In the genomic region with DNA sequence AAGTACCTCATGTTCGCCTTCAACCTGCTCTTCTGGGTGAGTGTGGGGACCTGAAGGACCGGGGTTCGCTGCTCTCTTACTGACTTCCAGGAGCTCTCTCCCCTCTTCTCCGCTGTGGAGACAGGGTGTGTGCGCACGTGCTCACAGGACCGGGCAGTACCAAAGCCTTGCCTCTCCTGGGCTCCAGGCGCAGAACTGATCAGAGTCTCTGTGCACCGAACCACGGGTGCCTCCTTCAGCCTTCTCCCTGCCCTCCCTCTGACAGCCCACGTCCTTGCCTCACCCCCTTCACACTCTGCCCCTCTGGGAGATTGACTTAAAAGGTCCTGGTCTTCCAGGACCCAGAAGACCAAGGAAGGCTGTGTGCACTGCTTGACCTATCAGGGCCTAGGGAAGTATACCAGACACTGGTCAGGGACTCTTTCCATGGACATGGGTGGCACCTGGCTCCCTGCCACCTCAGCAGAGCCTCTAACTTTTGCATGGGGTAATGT, we compare ENCODE assay signal across 8 mouse cellular contexts. TPM values are rescaled to one million over a fixed set of nuclear protein-coding genes. Genes with fewer than 3 reads are reported as not detected.
DNase-seq lines count a peak whose midpoint lies in the region; ATAC-seq and TF ChIP-seq lines count a peak whose summit lies in the region.

No protein-coding gene starts in this region.

- DNase-seq in layer of hippocampus, adult 2 months (ENCODE audit: low spot score in 2 of 2), result no peak
- no peak for DNase-seq in layer of hippocampus, postnatal 10 days (ENCODE audit: low spot score in 2 of 2)
- DNase-seq in embryonic facial prominence, embryonic 14.5 days (ENCODE audit: low spot score), result no peak
- DNase-seq in intestine, embryonic 14.5 days (ENCODE audit: low spot score), result no peak
- DNase-seq in T-cell, adult 2 months (ENCODE audit: low spot score), result no peak
- no peak for DNase-seq in adipocyte (ENCODE audit: low spot score)

- ATAC-seq in embryonic facial prominence, embryonic 14.5 days (ENCODE audit: low read depth), result no peak
- no peak for ATAC-seq in intestine, embryonic 14.5 days (replicated peaks; ENCODE audit: low FRiP score, low TSS enrichment, low read depth)
- ATAC-seq in neural tube, embryonic 12.5 days (ENCODE audit: low FRiP score, low read depth), result no peak
- no peak for ATAC-seq in megakaryocyte-erythroid progenitor cell, adult 5-6 weeks (replicated peaks; ENCODE audit: low FRiP score, low TSS enrichment, poor library complexity, severe bottlenecking)

- H3K27ac ChIP-seq in layer of hippocampus, adult 2 months, result peak overlapping the region; percentile 64; the same call in 1 of the 2 replicates
- no peak overlapping the region for H3K27ac ChIP-seq in embryonic facial prominence, embryonic 14.5 days (replicated peaks; ENCODE audit: low read depth, low read length)
- no peak overlapping the region for H3K27ac ChIP-seq in intestine, embryonic 14.5 days (ENCODE audit: low read depth)
- no peak overlapping the region for H3K27ac ChIP-seq in neural tube, embryonic 12.5 days

- no peak for TF ChIP-seq CTCF in layer of hippocampus, adult 2 months (conservative IDR thresholded peaks at IDR 0.05)

- H3K36me3 ChIP-seq in embryonic facial prominence, embryonic 14.5 days (ENCODE audit: control insufficient read depth, insufficient read depth, low read length), result no peaks in the 10 kb centered on the region
- H3K36me3 ChIP-seq in intestine, embryonic 14.5 days (ENCODE audit: control insufficient read depth, insufficient read depth, low read length), result peaks cover 12% of the 10 kb centered on the region; the same call in 1 of the 2 replicates
- no peaks in the 10 kb centered on the region for H3K36me3 ChIP-seq in neural tube, embryonic 12.5 days

- H3K4me1 ChIP-seq in embryonic facial prominence, embryonic 14.5 days (ENCODE audit: control insufficient read depth, insufficient read depth, low read length), result peaks cover 16% of the 10 kb centered on the region
- H3K4me1 ChIP-seq in intestine, embryonic 14.5 days (replicated peaks; ENCODE audit: control insufficient read depth, insufficient read depth, low read length), result peaks cover 32% of the 10 kb centered on the region
- H3K4me1 ChIP-seq in neural tube, embryonic 12.5 days, result peaks cover 31% of the 10 kb centered on the region

- H3K4me3 ChIP-seq in layer of hippocampus, adult 2 months, result peak overlapping the region; percentile 58
- peak overlapping the region; percentile 54 for H3K4me3 ChIP-seq in embryonic facial prominence, embryonic 14.5 days (ENCODE audit: low read depth, low read length)
- H3K4me3 ChIP-seq in intestine, embryonic 14.5 days (ENCODE audit: low read depth, low read length), result peak overlapping the region; percentile 57
- H3K4me3 ChIP-seq in neural tube, embryonic 12.5 days, result peak overlapping the region; percentile 57

- peak overlapping the region; percentile 97 for H3K4me2 ChIP-seq in embryonic facial prominence, embryonic 14.5 days (ENCODE audit: low read depth, low read length)
- H3K4me2 ChIP-seq in intestine, embryonic 14.5 days (ENCODE audit: low read length), result peak overlapping the region; percentile 94
- peak overlapping the region; percentile 95 for H3K4me2 ChIP-seq in neural tube, embryonic 12.5 days (replicated peaks)

- H3K9ac ChIP-seq in embryonic facial prominence, embryonic 14.5 days (ENCODE audit: low read depth, low read length), result peak overlapping the region; percentile 61
- peak overlapping the region; percentile 42 for H3K9ac ChIP-seq in intestine, embryonic 14.5 days (ENCODE audit: low read length)
- peak overlapping the region; percentile 69 for H3K9ac ChIP-seq in neural tube, embryonic 12.5 days

- H3K9me3 ChIP-seq in embryonic facial prominence, embryonic 14.5 days (ENCODE audit: control insufficient read depth, low read length), result no peaks in the 10 kb centered on the region
- H3K9me3 ChIP-seq in intestine, embryonic 14.5 days (ENCODE audit: control insufficient read depth, low read length), result no peaks in the 10 kb centered on the region
- no peaks in the 10 kb centered on the region for H3K9me3 ChIP-seq in neural tube, embryonic 12.5 days

- 4% methylated on average over 10 of the region's 11 CpGs for WGBS in embryonic facial prominence, embryonic 14.5 days
- WGBS in intestine, embryonic 14.5 days, result 10% methylated on average over 11 of the region's 11 CpGs
- 4% methylated on average over 11 of the region's 11 CpGs for WGBS in neural tube, embryonic 12.5 days

- H3K27me3 ChIP-seq in embryonic facial prominence, embryonic 14.5 days (replicated peaks; ENCODE audit: control insufficient read depth, insufficient read depth, low read length), result peaks cover 19% of the 10 kb centered on the region
- H3K27me3 ChIP-seq in intestine, embryonic 14.5 days (replicated peaks; ENCODE audit: control insufficient read depth, insufficient read depth, low read length), result peaks cover 10% of the 10 kb centered on the region
- peaks cover 19% of the 10 kb centered on the region for H3K27me3 ChIP-seq in neural tube, embryonic 12.5 days (replicated peaks)

RNA-seq across cellular contexts. Expression of gene Tspan4, which starts 7.5 kb away (rescaled TPM):
- total RNA-seq in layer of hippocampus, adult 2 months (2021), result 10 to 100 TPM; 13.6 to 13.7 TPM
- total RNA-seq in layer of hippocampus, postnatal 10 days (2021), result 10 to 100 TPM; 32.9 to 34.1 TPM
- polyA plus RNA-seq in embryonic facial prominence, embryonic 14.5 days (2014; fragmentation: Nextera tagmentation; extraction: Ambion mirVana), result 85.1 and 86.2 TPM in 2 replicates
- 75.1 and 83.9 TPM in 2 replicates for polyA plus RNA-seq in intestine, embryonic 14.5 days (2014; fragmentation: Nextera tagmentation; extraction: Ambion mirVana)
- polyA plus RNA-seq in neural tube, embryonic 12.5 days (2016; fragmentation: Nextera tagmentation; extraction: Ambion mirVana), result 34.2 and 37.1 TPM in 2 replicates
- 31.6 and 38.2 TPM in 2 replicates for total RNA-seq in megakaryocyte-erythroid progenitor cell, adult 5-6 weeks (2014; fragmentation: Nextera tagmentation)
- total RNA-seq in megakaryocyte-erythroid progenitor cell, adult 5-6 weeks (2017), result 26.0 and 33.9 TPM in 2 replicates

RNA-seq across cellular contexts. Expression of gene Polr2l, which starts 7.6 kb away (rescaled TPM):
- 10 to 100 TPM; 38.7 TPM for total RNA-seq in layer of hippocampus, adult 2 months (2021)
- 10 to 100 TPM; 43.0 to 50.5 TPM for total RNA-seq in layer of hippocampus, postnatal 10 days (2021)
- polyA plus RNA-seq in embryonic facial prominence, embryonic 14.5 days (2014; fragmentation: Nextera tagmentation; extraction: Ambion mirVana), result 59.3 and 65.2 TPM in 2 replicates
- 67.7 and 73.4 TPM in 2 replicates for polyA plus RNA-seq in intestine, embryonic 14.5 days (2014; fragmentation: Nextera tagmentation; extraction: Ambion mirVana)
- 73.5 and 80.6 TPM in 2 replicates for polyA plus RNA-seq in neural tube, embryonic 12.5 days (2016; fragmentation: Nextera tagmentation; extraction: Ambion mirVana)
- 77.2 and 78.1 TPM in 2 replicates for total RNA-seq in megakaryocyte-erythroid progenitor cell, adult 5-6 weeks (2014; fragmentation: Nextera tagmentation)
- 53.3 and 54.9 TPM in 2 replicates for total RNA-seq in megakaryocyte-erythroid progenitor cell, adult 5-6 weeks (2017)

RNA-seq across cellular contexts. Expression of gene Cd151, which starts 15.4 kb away (rescaled TPM):
- 10 to 100 TPM; 23.4 to 25.1 TPM for total RNA-seq in layer of hippocampus, adult 2 months (2021)
- total RNA-seq in layer of hippocampus, postnatal 10 days (2021), result 10 to 100 TPM; 38.7 to 39.9 TPM
- polyA plus RNA-seq in embryonic facial prominence, embryonic 14.5 days (2014; fragmentation: Nextera tagmentation; extraction: Ambion mirVana), result 54.9 and 60.7 TPM in 2 replicates
- polyA plus RNA-seq in intestine, embryonic 14.5 days (2014; fragmentation: Nextera tagmentation; extraction: Ambion mirVana), result 73.4 and 73.5 TPM in 2 replicates
- polyA plus RNA-seq in neural tube, embryonic 12.5 days (2016; fragmentation: Nextera tagmentation; extraction: Ambion mirVana), result 20.6 and 22.7 TPM in 2 replicates
- 20.2 and 24.2 TPM in 2 replicates for total RNA-seq in megakaryocyte-erythroid progenitor cell, adult 5-6 weeks (2014; fragmentation: Nextera tagmentation)
- total RNA-seq in megakaryocyte-erythroid progenitor cell, adult 5-6 weeks (2017), result 13.2 and 17.6 TPM in 2 replicates

RNA-seq across cellular contexts. Expression of gene Cracr2b, which starts 21.7 kb away (rescaled TPM):
- 1 to 10 TPM; 4.1 to 6.7 TPM for total RNA-seq in layer of hippocampus, adult 2 months (2021)
- total RNA-seq in layer of hippocampus, postnatal 10 days (2021), result 1 to 10 TPM; 4.6 to 7.2 TPM
- 6.6 and 10.3 TPM in 2 replicates for polyA plus RNA-seq in embryonic facial prominence, embryonic 14.5 days (2014; fragmentation: Nextera tagmentation; extraction: Ambion mirVana)
- 13.8 and 14.0 TPM in 2 replicates for polyA plus RNA-seq in intestine, embryonic 14.5 days (2014; fragmentation: Nextera tagmentation; extraction: Ambion mirVana)
- 6.7 and 7.6 TPM in 2 replicates for polyA plus RNA-seq in neural tube, embryonic 12.5 days (2016; fragmentation: Nextera tagmentation; extraction: Ambion mirVana)
- not detected in 2 replicates for total RNA-seq in megakaryocyte-erythroid progenitor cell, adult 5-6 weeks (2014; fragmentation: Nextera tagmentation)
- 0.23 TPM in 1 of 2 replicates, not detected in the other for total RNA-seq in megakaryocyte-erythroid progenitor cell, adult 5-6 weeks (2017)

RNA-seq across cellular contexts. Expression of gene Pnpla2, which starts 27.6 kb away (rescaled TPM):
- 10 to 100 TPM; 25.1 to 28.3 TPM for total RNA-seq in layer of hippocampus, adult 2 months (2021)
- total RNA-seq in layer of hippocampus, postnatal 10 days (2021), result 10 to 100 TPM; 18.7 to 23.4 TPM
- polyA plus RNA-seq in embryonic facial prominence, embryonic 14.5 days (2014; fragmentation: Nextera tagmentation; extraction: Ambion mirVana), result 16.9 and 20.4 TPM in 2 replicates
- polyA plus RNA-seq in intestine, embryonic 14.5 days (2014; fragmentation: Nextera tagmentation; extraction: Ambion mirVana), result 24.6 and 30.2 TPM in 2 replicates
- 15.8 and 16.5 TPM in 2 replicates for polyA plus RNA-seq in neural tube, embryonic 12.5 days (2016; fragmentation: Nextera tagmentation; extraction: Ambion mirVana)
- 29.7 and 32.6 TPM in 2 replicates for total RNA-seq in megakaryocyte-erythroid progenitor cell, adult 5-6 weeks (2014; fragmentation: Nextera tagmentation)
- total RNA-seq in megakaryocyte-erythroid progenitor cell, adult 5-6 weeks (2017), result 7.1 and 17.8 TPM in 2 replicates
